Mouse (Mus musculus): Measurements from ENCODE around the gene Pepd. TPM values are rescaled to one million over a fixed set of nuclear protein-coding genes. Genes with fewer than 3 reads are reported as not detected.
A peak's percentile ranks its signal among the peaks of the same experiment; 100 is the strongest.

Gene Pepd
- polyA plus RNA-seq, 1 experiment from 2014 or later: 68.6 TPM

GRCm38 (mm10) chr7:34939262-34939951 lies 27.2 kb downstream of the Pepd start:
- peak; percentile 54 for ATAC-seq
- 16% methylated on average over 14 of the region's 14 CpGs for WGBS

GRCm38 (mm10) chr7:34939952-34940312 lies 27.8 kb downstream of the Pepd start:
- Histone ChIP-seq H3K4me3 (ENCODE audit: low read depth, low read length) (no peak overlapping the region), H3K9me3 (replicated peaks; ENCODE audit: control insufficient read depth, low read length, poor library complexity, severe bottlenecking) (no peaks in the 10 kb centered on the region; the same call in 1 of the 2 replicates), H3K27me3 (ENCODE audit: control insufficient read depth, insufficient read depth, low read depth, low read length) (no peaks in the 10 kb centered on the region), H3K27ac (ENCODE audit: low read length) (peak overlapping the region; percentile 63), H3K9ac (ENCODE audit: low read depth, low read length) (no peak overlapping the region), H3K4me2 (ENCODE audit: low read length) (no peak overlapping the region), H3K36me3 (ENCODE audit: control insufficient read depth, insufficient read depth, low read length) (peaks cover 6% of the 10 kb centered on the region; the same call in 1 of the 2 replicates), H3K4me1 (ENCODE audit: control insufficient read depth, insufficient read depth, low read length) (peaks cover 27% of the 10 kb centered on the region)
- ATAC-seq: peak; percentile 39
- 12% methylated on average over 7 of the region's 7 CpGs for WGBS

More at GRCm38 (mm10) chr7:34939262-34939951, 27.2 kb downstream of the Pepd start:
- Histone ChIP-seq H3K4me3 (ENCODE audit: low read depth, low read length) (no peak overlapping the region), H3K4me1 (ENCODE audit: control insufficient read depth, insufficient read depth, low read length) (peaks cover 27% of the 10 kb centered on the region), H3K36me3 (ENCODE audit: control insufficient read depth, insufficient read depth, low read length) (peaks cover 6% of the 10 kb centered on the region; the same call in 1 of the 2 replicates), H3K27me3 (ENCODE audit: control insufficient read depth, insufficient read depth, low read depth, low read length) (no peaks in the 10 kb centered on the region), H3K9ac (ENCODE audit: low read depth, low read length) (no peak overlapping the region), H3K4me2 (ENCODE audit: low read length) (no peak overlapping the region), H3K9me3 (replicated peaks; ENCODE audit: control insufficient read depth, low read length, poor library complexity, severe bottlenecking) (no peaks in the 10 kb centered on the region; the same call in 1 of the 2 replicates), H3K27ac (ENCODE audit: low read length) (peak overlapping the region; percentile 63)

GRCm38 (mm10) chr7:34943581-34944123 lies 31.5 kb downstream of the Pepd start:
- no peak for ATAC-seq
- Histone ChIP-seq H3K4me2 (ENCODE audit: low read length) (no peak overlapping the region), H3K36me3 (ENCODE audit: control insufficient read depth, insufficient read depth, low read length) (no peaks in the 10 kb centered on the region), H3K9me3 (replicated peaks; ENCODE audit: control insufficient read depth, low read length, poor library complexity, severe bottlenecking) (no peaks in the 10 kb centered on the region), H3K4me3 (ENCODE audit: low read depth, low read length) (no peak overlapping the region), H3K27ac (ENCODE audit: low read length) (no peak overlapping the region), H3K9ac (ENCODE audit: low read depth, low read length) (no peak overlapping the region), H3K27me3 (ENCODE audit: control insufficient read depth, insufficient read depth, low read depth, low read length) (no peaks in the 10 kb centered on the region), H3K4me1 (ENCODE audit: control insufficient read depth, insufficient read depth, low read length) (peaks cover 34% of the 10 kb centered on the region)
- WGBS: 60% methylated on average over 4 of the region's 4 CpGs

- no peak overlapping the region for H3K9ac ChIP-seq (ENCODE audit: low read depth, low read length)
- no peak overlapping the region for H3K4me2 ChIP-seq (ENCODE audit: low read length)
- H3K4me1 ChIP-seq (ENCODE audit: control insufficient read depth, insufficient read depth, low read length): peaks cover 10% of the 10 kb centered on the region
- no peak overlapping the region for H3K4me3 ChIP-seq (ENCODE audit: low read depth, low read length)
- H3K36me3 ChIP-seq (ENCODE audit: control insufficient read depth, insufficient read depth, low read length): no peaks in the 10 kb centered on the region
- peak; percentile 44 for ATAC-seq
- no peaks in the 10 kb centered on the region for H3K27me3 ChIP-seq (ENCODE audit: control insufficient read depth, insufficient read depth, low read depth, low read length)
- H3K9me3 ChIP-seq (replicated peaks; ENCODE audit: control insufficient read depth, low read length, poor library complexity, severe bottlenecking): no peaks in the 10 kb centered on the region
- H3K27ac ChIP-seq (ENCODE audit: low read length): peak overlapping the region; percentile 31; the same call in 1 of the 2 replicates
- WGBS: 18% methylated on average over 7 of the region's 7 CpGs
Observed at GRCm38 (mm10) chr7:34946269-34946925, 34.2 kb downstream of the Pepd start.

DNA sequence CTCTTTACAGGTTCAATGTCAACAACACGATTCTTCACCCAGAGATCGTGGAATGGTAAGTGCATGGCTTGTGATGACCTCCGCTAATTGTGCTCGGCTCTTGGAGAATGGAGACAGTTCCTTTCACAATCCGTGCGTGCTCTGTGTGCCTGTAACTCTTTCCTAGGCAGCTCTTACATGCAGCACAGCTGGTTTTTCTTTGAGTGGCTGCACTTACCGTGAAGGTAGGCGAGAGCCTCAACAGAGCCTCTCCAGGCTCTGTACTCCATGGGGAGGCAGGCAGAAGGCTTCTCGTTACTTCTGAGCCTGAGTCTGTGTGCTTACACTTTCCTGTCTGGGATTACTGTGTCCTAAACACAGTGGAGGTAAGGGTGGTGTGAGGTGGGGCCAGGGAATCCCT lies 42.4 kb downstream of the Pepd start:
- Histone ChIP-seq H3K4me3 (ENCODE audit: low read depth, low read length) (no peak overlapping the region), H3K27ac (ENCODE audit: low read length) (no peak overlapping the region), H3K4me1 (ENCODE audit: control insufficient read depth, insufficient read depth, low read length) (no peaks in the 10 kb centered on the region; the same call in 1 of the 2 replicates), H3K9me3 (replicated peaks; ENCODE audit: control insufficient read depth, low read length, poor library complexity, severe bottlenecking) (no peaks in the 10 kb centered on the region), H3K36me3 (ENCODE audit: control insufficient read depth, insufficient read depth, low read length) (no peaks in the 10 kb centered on the region), H3K9ac (ENCODE audit: low read depth, low read length) (no peak overlapping the region), H3K27me3 (ENCODE audit: control insufficient read depth, insufficient read depth, low read depth, low read length) (no peaks in the 10 kb centered on the region), H3K4me2 (ENCODE audit: low read length) (no peak overlapping the region)
- 79% methylated on average over 9 of the region's 9 CpGs for WGBS
- no peak for ATAC-seq

GRCm38 (mm10) chr7:34955295-34955694 lies 43.1 kb downstream of the Pepd start:
- H3K36me3 ChIP-seq (ENCODE audit: control insufficient read depth, insufficient read depth, low read length): no peaks in the 10 kb centered on the region
- H3K9ac ChIP-seq (ENCODE audit: low read depth, low read length): no peak overlapping the region
- WGBS: 60% methylated on average over 3 of the region's 3 CpGs
- H3K9me3 ChIP-seq (replicated peaks; ENCODE audit: control insufficient read depth, low read length, poor library complexity, severe bottlenecking): no peaks in the 10 kb centered on the region
- H3K27ac ChIP-seq (ENCODE audit: low read length): no peak overlapping the region
- H3K4me1 ChIP-seq (ENCODE audit: control insufficient read depth, insufficient read depth, low read length): no peaks in the 10 kb centered on the region; the same call in 1 of the 2 replicates
- no peak overlapping the region for H3K4me2 ChIP-seq (ENCODE audit: low read length)
- H3K4me3 ChIP-seq (ENCODE audit: low read depth, low read length): no peak overlapping the region
- no peak for ATAC-seq
- no peaks in the 10 kb centered on the region for H3K27me3 ChIP-seq (ENCODE audit: control insufficient read depth, insufficient read depth, low read depth, low read length)

GRCm38 (mm10) chr7:34957138-34957537 lies 45.0 kb downstream of the Pepd start:
- Histone ChIP-seq H3K4me1 (ENCODE audit: control insufficient read depth, insufficient read depth, low read length) (no peaks in the 10 kb centered on the region; the same call in 1 of the 2 replicates), H3K4me2 (ENCODE audit: low read length) (no peak overlapping the region), H3K4me3 (ENCODE audit: low read depth, low read length) (no peak overlapping the region), H3K36me3 (ENCODE audit: control insufficient read depth, insufficient read depth, low read length) (no peaks in the 10 kb centered on the region), H3K9me3 (replicated peaks; ENCODE audit: control insufficient read depth, low read length, poor library complexity, severe bottlenecking) (no peaks in the 10 kb centered on the region), H3K27ac (ENCODE audit: low read length) (no peak overlapping the region), H3K9ac (ENCODE audit: low read depth, low read length) (no peak overlapping the region), H3K27me3 (ENCODE audit: control insufficient read depth, insufficient read depth, low read depth, low read length) (no peaks in the 10 kb centered on the region)
- no peak for ATAC-seq
- WGBS: 90% methylated on average over 8 of the region's 8 CpGs

GRCm38 (mm10) chr7:34963889-34964645 lies 51.9 kb downstream of the Pepd start:
- Histone ChIP-seq H3K4me1 (ENCODE audit: control insufficient read depth, insufficient read depth, low read length) (no peaks in the 10 kb centered on the region; the same call in 1 of the 2 replicates), H3K4me3 (ENCODE audit: low read depth, low read length) (no peak overlapping the region), H3K27me3 (ENCODE audit: control insufficient read depth, insufficient read depth, low read depth, low read length) (no peaks in the 10 kb centered on the region), H3K36me3 (ENCODE audit: control insufficient read depth, insufficient read depth, low read length) (no peaks in the 10 kb centered on the region), H3K9me3 (replicated peaks; ENCODE audit: control insufficient read depth, low read length, poor library complexity, severe bottlenecking) (no peaks in the 10 kb centered on the region), H3K27ac (ENCODE audit: low read length) (no peak overlapping the region), H3K4me2 (ENCODE audit: low read length) (no peak overlapping the region), H3K9ac (ENCODE audit: low read depth, low read length) (peak overlapping the region; percentile 1; the same call in 1 of the 2 replicates)
- no peak for ATAC-seq
- WGBS: 86% methylated on average over 11 of the region's 11 CpGs
